Mouse (Mus musculus) liver, adult 2 months (tissue): ENCODE measurements around the gene Exosc5.

ENCODE experiments used
- CTCF ChIP-seq: fragments of 200-500 bp; IDR thresholded peaks from 2 replicates; pipeline ENCODE4 v1.5.1; 2011; ENCODE audit warnings: low read depth, low read length, control low read depth
- POLR2A ChIP-seq: fragments of 200-500 bp; IDR thresholded peaks from 2 replicates; pipeline ENCODE4 v1.6.1; 2011; ENCODE audit warnings: low read length, control low read depth; ENCODE audit not compliant: insufficient read depth; ENCODE audit errors: extremely low read depth

- TF ChIP-seq CTCF: no peak
- no peak for TF ChIP-seq POLR2A
These were observed 51.7 kb downstream of the Exosc5 start for GRCm38 (mm10) chr7:25710519-25711130.
